Mouse (Mus musculus) liver, postnatal 0 days (tissue): ENCODE results near the gene Itpr2. TPM values are rescaled to one million over a fixed set of nuclear protein-coding genes. Genes with fewer than 3 reads are reported as not detected.
A peak's percentile ranks its signal among the peaks of the same experiment; 100 is the strongest.

ENCODE experiments used
- ATAC-seq: fragments of 200-750 bp; cut with Nextera tagmentation; 2 replicates; pipeline ENCODE4 v1.8.0; 2017; ENCODE audit warnings: mild to moderate bottlenecking, moderate library complexity
- DNase-seq: peaks from one replicate; pipeline ENCODE4 v3.0.0-alpha.2; 2016
- H3K27ac ChIP-seq: fragments of 300-500 bp; sonication (generic); 2 replicates; pipeline ENCODE4 v1.5.1; 2014; ENCODE audit warnings: antibody characterized with exemption, moderate library complexity, mild to moderate bottlenecking, low read depth
- H3K27me3 ChIP-seq: fragments of 300-500 bp; sonication (generic); 2 replicates; pipeline ENCODE4 v1.6.1; 2014; ENCODE audit warnings: low read length, control low read depth, mixed read lengths; ENCODE audit not compliant: insufficient read depth
- H3K36me3 ChIP-seq: fragments of 300-500 bp; sonication (generic); replicated peaks from 2 replicates; pipeline ENCODE4 v1.6.1; 2014; ENCODE audit warnings: mild to moderate bottlenecking, control low read depth, low read length, moderate library complexity, mixed read lengths; ENCODE audit not compliant: insufficient read depth
- H3K4me1 ChIP-seq: fragments of 300-500 bp; sonication (generic); 2 replicates; pipeline ENCODE4 v1.6.1; 2014; ENCODE audit warnings: antibody characterized with exemption, mild to moderate bottlenecking, control low read depth; ENCODE audit not compliant: insufficient read depth
- H3K4me2 ChIP-seq: fragments of 300-500 bp; sonication (generic); 2 replicates; pipeline ENCODE4 v1.6.1; 2014; ENCODE audit warnings: low read depth, mild to moderate bottlenecking, low read length, moderate library complexity, mixed read lengths
- H3K4me3 ChIP-seq: fragments of 300-500 bp; sonication (generic); 2 replicates; pipeline ENCODE4 v1.5.1; 2014; ENCODE audit warnings: low read depth, low read length
- H3K9ac ChIP-seq: fragments of 300-500 bp; sonication (generic); replicated peaks from 2 replicates; pipeline ENCODE4 v1.6.1; 2014; ENCODE audit warnings: mild to moderate bottlenecking, moderate library complexity
- H3K9me3 ChIP-seq: fragments of 300-500 bp; sonication (generic); 2 replicates; pipeline ENCODE4 v1.6.1; 2016; ENCODE audit warnings: mild to moderate bottlenecking, control low read depth, low read length, mixed read lengths
- CTCF ChIP-seq: sonication (generic); IDR thresholded peaks from 2 replicates; pipeline ENCODE4 v1.5.1; 2016; ENCODE audit warnings: antibody characterized with exemption, low read depth
- EP300 ChIP-seq: IDR thresholded peaks from 2 replicates; pipeline ENCODE4 v1.6.1; 2016; ENCODE audit warnings: antibody characterized with exemption, low read depth, mild to moderate bottlenecking
- WGBS: fragments of 180-500 bp; shearing (Covaris S2); extraction: QIAGEN DNeasy Blood & Tissue Kit; methylation state at CpG from one replicate; pipeline ENCODE4 v1.1.7; 2014; ENCODE audit not compliant: insufficient replicate concordance; 5-methylcytosine and 5-hydroxymethylcytosine counted together
- polyA plus RNA-seq: library from polyadenylated mRNA; unstranded; fragments of >200 nt; fragmentation: Nextera tagmentation; extraction: Ambion mirVana; gene quantifications from 2 replicates; pipeline ENCODE4 v1.2.1, GENCODE M21; 2015

Itpr2 gene
- polyA plus RNA-seq, 1 experiment from 2014 or later, result 13.8 TPM

- WGBS, result 84% methylated on average over 5 of the region's 5 CpGs
- Histone ChIP-seq H3K27me3 (no peaks in the 10 kb centered on the region), H3K4me2 (no peak overlapping the region), H3K4me3 (no peak overlapping the region), H3K4me1 (peaks cover 10% of the 10 kb centered on the region), H3K9ac (no peak overlapping the region), H3K9me3 (no peaks in the 10 kb centered on the region), H3K36me3 (no peaks in the 10 kb centered on the region), H3K27ac (no peak overlapping the region)
- TF ChIP-seq CTCF, result no peak
- no peak for TF ChIP-seq EP300
- DNase-seq (no peak), ATAC-seq (no peak)
Measured at GRCm38 (mm10) chr6:146273256-146273655, 228.8 kb downstream of the Itpr2 start.

GRCm38 (mm10) chr6:146272253-146273036 lies 229.6 kb downstream of the Itpr2 start:
- H3K9ac ChIP-seq, result no peak overlapping the region
- DNase-seq (peak; percentile 55), ATAC-seq (peak; percentile 40; the same call in 1 of the 2 replicates)
- no peak for TF ChIP-seq EP300
- TF ChIP-seq CTCF, result peak; percentile 92
- H3K4me3 ChIP-seq, result no peak overlapping the region
- 63% methylated on average over 5 of the region's 5 CpGs for WGBS
- H3K4me2 ChIP-seq, result no peak overlapping the region
- H3K27me3 ChIP-seq, result no peaks in the 10 kb centered on the region
- H3K9me3 ChIP-seq, result no peaks in the 10 kb centered on the region
- peaks cover 10% of the 10 kb centered on the region for H3K4me1 ChIP-seq
- no peak overlapping the region for H3K27ac ChIP-seq
- no peaks in the 10 kb centered on the region for H3K36me3 ChIP-seq

- H3K9me3 ChIP-seq, result no peaks in the 10 kb centered on the region
- H3K36me3 ChIP-seq, result no peaks in the 10 kb centered on the region
- DNase-seq, result peak; percentile 73
- H3K27ac ChIP-seq, result peak overlapping the region; percentile 29; the same call in 1 of the 2 replicates
- H3K4me2 ChIP-seq, result peak overlapping the region; percentile 26
- TF ChIP-seq CTCF (no peak; the same call in 1 of the 2 replicates), EP300 (peak; percentile 21; the same call in 1 of the 2 replicates)
- peak; percentile 98 for ATAC-seq
- no peak overlapping the region for H3K9ac ChIP-seq
- no peaks in the 10 kb centered on the region for H3K27me3 ChIP-seq
- H3K4me3 ChIP-seq, result no peak overlapping the region
- WGBS, result 29% methylated on average over 12 of the region's 12 CpGs
- peaks cover 10% of the 10 kb centered on the region for H3K4me1 ChIP-seq
Measured at GRCm38 (mm10) chr6:146270776-146271533, 231.1 kb downstream of the Itpr2 start.

GRCm38 (mm10) chr6:146270162-146270561 lies 231.9 kb downstream of the Itpr2 start:
- Histone ChIP-seq H3K27me3 (no peaks in the 10 kb centered on the region), H3K36me3 (no peaks in the 10 kb centered on the region), H3K27ac (no peak overlapping the region), H3K4me1 (peaks cover 10% of the 10 kb centered on the region), H3K4me3 (no peak overlapping the region), H3K9me3 (no peaks in the 10 kb centered on the region), H3K9ac (no peak overlapping the region), H3K4me2 (no peak overlapping the region)
- TF ChIP-seq EP300 (no peak), CTCF (no peak)
- WGBS, result 57% methylated on average over 5 of the region's 5 CpGs
- no peak for ATAC-seq
- DNase-seq, result no peak

- WGBS, result 93% methylated on average over 5 of the region's 5 CpGs
- ATAC-seq, result no peak
- Histone ChIP-seq H3K4me3 (no peak overlapping the region), H3K4me2 (no peak overlapping the region), H3K36me3 (no peaks in the 10 kb centered on the region), H3K4me1 (peaks cover 10% of the 10 kb centered on the region), H3K9me3 (no peaks in the 10 kb centered on the region), H3K9ac (no peak overlapping the region), H3K27ac (no peak overlapping the region), H3K27me3 (no peaks in the 10 kb centered on the region)
- DNase-seq, result no peak
- TF ChIP-seq EP300 (no peak), CTCF (no peak)
Measured at GRCm38 (mm10) chr6:146269291-146269690, 232.7 kb downstream of the Itpr2 start.

- peak overlapping the region; percentile 59 for H3K27ac ChIP-seq
- 0 out of 2 replicates have a peak overlapping the region, but pooled peaks have one; percentile 18 for H3K4me2 ChIP-seq
- H3K36me3 ChIP-seq, result no peaks in the 10 kb centered on the region
- H3K9ac ChIP-seq, result no peak overlapping the region
- H3K4me3 ChIP-seq, result no peak overlapping the region
- H3K4me1 ChIP-seq, result peaks cover 6% of the 10 kb centered on the region
- ATAC-seq, result peak; percentile 61
- TF ChIP-seq CTCF (no peak), EP300 (no peak)
- no peak for DNase-seq
- no peaks in the 10 kb centered on the region for H3K27me3 ChIP-seq
- peaks cover 5% of the 10 kb centered on the region; the same call in 1 of the 2 replicates for H3K9me3 ChIP-seq
- WGBS, result 74% methylated on average over 7 of the region's 7 CpGs
Measured at GRCm38 (mm10) chr6:146260674-146261376, 241.2 kb downstream of the Itpr2 start.
